In the genomic region with DNA sequence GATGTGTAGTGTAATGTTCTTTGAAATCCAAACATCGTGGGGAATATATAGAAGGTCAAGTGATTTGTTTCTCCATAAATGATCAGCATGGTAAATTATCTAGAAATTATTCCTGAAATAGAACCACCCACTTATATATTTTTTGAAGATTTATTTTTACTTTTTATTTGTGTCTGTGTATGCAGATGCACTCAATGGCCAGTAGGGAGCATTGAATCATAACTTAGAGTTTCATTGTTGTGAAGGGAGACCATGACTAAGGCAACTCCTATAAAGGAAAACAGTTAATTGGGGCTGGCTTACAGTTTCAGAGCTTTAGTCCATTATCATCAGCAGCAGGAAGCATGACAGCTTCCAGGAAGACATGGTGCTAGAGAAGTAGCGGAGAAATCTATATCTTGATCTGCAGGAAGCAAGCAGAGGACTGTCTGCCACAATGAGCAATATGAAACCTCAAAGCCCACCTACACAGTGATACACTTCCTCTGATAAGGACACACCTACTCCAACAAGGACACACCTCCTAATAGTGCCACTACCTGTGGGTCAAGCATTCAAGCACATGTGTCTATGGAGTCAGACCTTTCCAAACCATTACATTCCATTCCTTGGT, we compare ENCODE assay signal across 25 mouse cellular contexts.
DNase-seq lines count a peak whose midpoint lies in the region; ATAC-seq and TF ChIP-seq lines count a peak whose summit lies in the region.
"Had no signal": no experiment of that assay in that cellular context is flagged by ENCODE, and none has a peak within 500 bp of the region (broad histone marks: within the 10 kb centered on the region; RNA-seq: fewer than 3 reads in every experiment).

No protein-coding gene starts in this region.

- no peaks in the 10 kb centered on the region for H3K36me3 ChIP-seq in forebrain, embryonic 11.5 days (ENCODE audit: control insufficient read depth, insufficient read depth, low read length)
- H3K36me3 ChIP-seq in forebrain, embryonic 10.5 days (replicated peaks) = no peaks in the 10 kb centered on the region
- no peaks in the 10 kb centered on the region for H3K36me3 ChIP-seq in midbrain, embryonic 15.5 days (replicated peaks)
- H3K36me3 ChIP-seq: hindbrain, embryonic 10.5 days; liver, embryonic 13.5 days; neural tube, embryonic 15.5 days had no signal

- no peak overlapping the region for H3K27ac ChIP-seq in forebrain, embryonic 11.5 days (ENCODE audit: low read depth, low read length)
- no peak overlapping the region for H3K27ac ChIP-seq in forebrain, embryonic 10.5 days
- no peak overlapping the region for H3K27ac ChIP-seq in layer of hippocampus, adult 2 months
- no peak overlapping the region for H3K27ac ChIP-seq in midbrain, embryonic 15.5 days
- H3K27ac ChIP-seq: forebrain, embryonic 13.5 days; gastrocnemius, adult 2 months; hindbrain, embryonic 10.5 days; liver, embryonic 13.5 days; neural tube, embryonic 15.5 days had no signal

- TF ChIP-seq CTCF in layer of hippocampus, adult 2 months (conservative IDR thresholded peaks at IDR 0.05) = peak; percentile 62

- ATAC-seq in forebrain, embryonic 11.5 days (replicated peaks; ENCODE audit: low FRiP score) = no peak
- ATAC-seq in midbrain, embryonic 15.5 days (replicated peaks) = no peak
- ATAC-seq in monocyte, adult 5-6 weeks (replicated peaks; ENCODE audit: insufficient number of reproducible peaks, low FRiP score, low TSS enrichment, poor library complexity, severe bottlenecking) = no peak
- ATAC-seq: forebrain, embryonic 13.5 days had no signal

- H3K4me1 ChIP-seq in forebrain, embryonic 11.5 days (replicated peaks; ENCODE audit: control insufficient read depth, insufficient read depth, low read length) = no peaks in the 10 kb centered on the region
- H3K4me1 ChIP-seq in forebrain, embryonic 10.5 days = no peaks in the 10 kb centered on the region
- H3K4me1 ChIP-seq in midbrain, embryonic 15.5 days = no peaks in the 10 kb centered on the region
- H3K4me1 ChIP-seq: forebrain, embryonic 13.5 days; hindbrain, embryonic 10.5 days; liver, embryonic 13.5 days; megakaryocyte, embryonic 14.5 days; neural tube, embryonic 15.5 days had no signal

- WGBS in forebrain, embryonic 11.5 days = 92% methylated on average over 2 of the region's 2 CpGs
- WGBS in forebrain, embryonic 10.5 days = 92% methylated on average over 2 of the region's 2 CpGs
- WGBS in midbrain, embryonic 15.5 days = 89% methylated on average over 2 of the region's 2 CpGs

- no peak overlapping the region for H3K4me3 ChIP-seq in forebrain, embryonic 11.5 days (ENCODE audit: low read depth, low read length)
- H3K4me3 ChIP-seq in forebrain, embryonic 10.5 days = no peak overlapping the region
- H3K4me3 ChIP-seq in layer of hippocampus, adult 2 months = no peak overlapping the region
- no peak overlapping the region for H3K4me3 ChIP-seq in midbrain, embryonic 15.5 days
- H3K4me3 ChIP-seq: forebrain, embryonic 13.5 days; gastrocnemius, adult 2 months; hindbrain, embryonic 10.5 days; liver, embryonic 13.5 days; megakaryocyte, embryonic 14.5 days; neural tube, embryonic 15.5 days had no signal

- no peak overlapping the region for H3K4me2 ChIP-seq in forebrain, embryonic 11.5 days (ENCODE audit: low read depth, low read length, severe bottlenecking)
- no peak overlapping the region for H3K4me2 ChIP-seq in midbrain, embryonic 15.5 days
- H3K4me2 ChIP-seq: forebrain, embryonic 13.5 days; heart, embryonic 11.5 days; liver, embryonic 13.5 days; neural tube, embryonic 15.5 days had no signal

- no peaks in the 10 kb centered on the region for H3K27me3 ChIP-seq in forebrain, embryonic 11.5 days (ENCODE audit: control insufficient read depth, insufficient read depth, low read length)
- H3K27me3 ChIP-seq in forebrain, embryonic 10.5 days (ENCODE audit: poor library complexity, severe bottlenecking) = no peaks in the 10 kb centered on the region
- no peaks in the 10 kb centered on the region for H3K27me3 ChIP-seq in midbrain, embryonic 15.5 days (replicated peaks)
- H3K27me3 ChIP-seq: forebrain, embryonic 13.5 days; liver, embryonic 13.5 days; megakaryocyte, embryonic 14.5 days; neural tube, embryonic 15.5 days had no signal

- H3K9ac ChIP-seq in forebrain, embryonic 11.5 days (ENCODE audit: low read length) = no peak overlapping the region
- no peak overlapping the region for H3K9ac ChIP-seq in midbrain, embryonic 15.5 days
- H3K9ac ChIP-seq: forebrain, embryonic 13.5 days; liver, embryonic 13.5 days; neural tube, embryonic 15.5 days had no signal

- DNase-seq in forebrain, embryonic 11.5 days (ENCODE audit: low spot score) = peak; percentile 1
- no peak for DNase-seq in forebrain, embryonic 10.5 days (ENCODE audit: extremely low spot score, low spot score)
- no peak for DNase-seq in layer of hippocampus, adult 2 months (ENCODE audit: low spot score in 2 of 2)
- DNase-seq in layer of hippocampus, postnatal 25 days (ENCODE audit: extremely low spot score in 1 of 2, low spot score in 1 of 2) = no peak
- DNase-seq in T-cell, adult 2 months (ENCODE audit: low spot score) = peak; percentile 16
- DNase-seq: adrenal gland, postnatal 14 days; cerebellum, adult 9-11 months; gastrocnemius, adult 2 months; kidney, adult 9 months; kidney, postnatal 25 days; liver, embryonic 13.5 days; lung, adult 2 months; lung, postnatal 36 days; midbrain, embryonic 14.5 days; right cerebral cortex, adult 18-20 months; right cerebral cortex, postnatal 4 days; thymus, adult 18-20 months; thymus, postnatal 36 days had no signal

- no peaks in the 10 kb centered on the region for H3K9me3 ChIP-seq in forebrain, embryonic 11.5 days (ENCODE audit: control insufficient read depth, low read length)
- no peaks in the 10 kb centered on the region for H3K9me3 ChIP-seq in forebrain, embryonic 10.5 days
- no peaks in the 10 kb centered on the region for H3K9me3 ChIP-seq in midbrain, embryonic 15.5 days
- H3K9me3 ChIP-seq: forebrain, embryonic 13.5 days; hindbrain, embryonic 10.5 days; liver, embryonic 13.5 days; neural tube, embryonic 15.5 days had no signal

Comparison
In these comparisons a context has a peak if more than half of its experiments do, and no peak if none do; other contexts are left out.
1. DNase-seq: peak in forebrain, embryonic 11.5 days (single experiment) and T-cell, adult 2 months (single experiment); none in forebrain, embryonic 10.5 days (single experiment), layer of hippocampus, adult 2 months (0 of 2) and layer of hippocampus, postnatal 25 days (0 of 2).